Mouse (Mus musculus): ENCODE measurements around the gene Man1b1. TPM values are rescaled to one million over a fixed set of nuclear protein-coding genes. Genes with fewer than 3 reads are reported as not detected.

Man1b1 gene
- polyA plus RNA-seq, 1 experiment from 2014 or later: 68.4 TPM

- Histone ChIP-seq H3K36me3 (ENCODE audit: control insufficient read depth, insufficient read depth, low read length) (no peaks in the 10 kb centered on the region), H3K9ac (ENCODE audit: low read depth, low read length) (no peak overlapping the region), H3K4me1 (ENCODE audit: control insufficient read depth, insufficient read depth, low read length) (peaks cover 8% of the 10 kb centered on the region), H3K4me3 (ENCODE audit: low read depth, low read length) (peak overlapping the region; percentile 34), H3K27ac (ENCODE audit: low read depth, low read length) (no peak overlapping the region), H3K4me2 (peak overlapping the region; percentile 63), H3K27me3 (ENCODE audit: control insufficient read depth, insufficient read depth, low read length) (peaks cover 76% of the 10 kb centered on the region), H3K9me3 (replicated peaks; ENCODE audit: control insufficient read depth, low read length) (no peaks in the 10 kb centered on the region)
- no peak for ATAC-seq (replicated peaks; ENCODE audit: insufficient number of reproducible peaks, low FRiP score, low TSS enrichment)
- 7% methylated on average over 31 of the region's 31 CpGs for WGBS (ENCODE audit: insufficient replicate concordance)
Observed at GRCm38 (mm10) chr2:25318119-25318966, 13.8 kb upstream of the Man1b1 start.

GRCm38 (mm10) chr2:25318971-25319773 is 13.0 kb upstream of the Man1b1 start, which contains the start of gene Grin1:
Gene Grin1, minus strand, starts transcription at chr2:25319187.
- H3K9me3 ChIP-seq (replicated peaks; ENCODE audit: control insufficient read depth, low read length): no peaks in the 10 kb centered on the region
- ATAC-seq (replicated peaks; ENCODE audit: insufficient number of reproducible peaks, low FRiP score, low TSS enrichment): no peak
- peaks cover 8% of the 10 kb centered on the region for H3K4me1 ChIP-seq (ENCODE audit: control insufficient read depth, insufficient read depth, low read length)
- no peaks in the 10 kb centered on the region for H3K36me3 ChIP-seq (ENCODE audit: control insufficient read depth, insufficient read depth, low read length)
- peak within 1 kb of the TSS; percentile 34 for H3K4me3 ChIP-seq (ENCODE audit: low read depth, low read length)
- 10% methylated on average over 58 of the region's 58 CpGs for WGBS (ENCODE audit: insufficient replicate concordance)
- H3K27me3 ChIP-seq (ENCODE audit: control insufficient read depth, insufficient read depth, low read length): peaks cover 69% of the 10 kb centered on the region
- H3K4me2 ChIP-seq: peak within 1 kb of the TSS; percentile 63
- no peak within 1 kb of the TSS for H3K9ac ChIP-seq (ENCODE audit: low read depth, low read length)
- no peak within 1 kb of the TSS for H3K27ac ChIP-seq (ENCODE audit: low read depth, low read length)

- no peaks in the 10 kb centered on the region for H3K36me3 ChIP-seq (ENCODE audit: control insufficient read depth, insufficient read depth, low read length)
- H3K27ac ChIP-seq (ENCODE audit: low read depth, low read length): no peak overlapping the region
- H3K27me3 ChIP-seq (ENCODE audit: control insufficient read depth, insufficient read depth, low read length): peaks cover 62% of the 10 kb centered on the region
- 21% methylated on average over 2 of the region's 2 CpGs for WGBS (ENCODE audit: insufficient replicate concordance)
- no peak overlapping the region for H3K9ac ChIP-seq (ENCODE audit: low read depth, low read length)
- peaks cover 8% of the 10 kb centered on the region for H3K4me1 ChIP-seq (ENCODE audit: control insufficient read depth, insufficient read depth, low read length)
- no peaks in the 10 kb centered on the region for H3K9me3 ChIP-seq (replicated peaks; ENCODE audit: control insufficient read depth, low read length)
- no peak overlapping the region for H3K4me2 ChIP-seq
- no peak overlapping the region for H3K4me3 ChIP-seq (ENCODE audit: low read depth, low read length)
- no peak for ATAC-seq (replicated peaks; ENCODE audit: insufficient number of reproducible peaks, low FRiP score, low TSS enrichment)
Observed at GRCm38 (mm10) chr2:25320084-25320483, 12.1 kb upstream of the Man1b1 start.

DNA sequence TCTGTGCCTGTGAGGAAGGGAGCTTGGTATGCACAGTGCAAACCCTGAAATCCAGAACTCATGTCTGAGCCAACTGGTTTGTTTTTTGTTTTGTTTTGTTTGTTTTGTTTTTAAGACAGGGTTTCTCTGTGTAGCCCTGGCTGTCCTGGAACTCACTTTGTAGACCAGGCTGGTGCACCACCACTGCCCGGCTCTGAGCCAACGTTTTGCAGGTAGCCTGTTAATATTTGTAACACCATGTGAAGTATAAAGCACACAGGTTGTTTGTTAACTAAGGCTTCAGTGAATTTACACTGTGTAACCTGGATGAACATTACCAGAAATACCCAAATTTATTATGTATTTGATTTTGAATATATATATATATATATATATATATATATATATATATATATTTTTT is 6.1 kb upstream of the Man1b1 start:
- WGBS (ENCODE audit: insufficient replicate concordance): 67% methylated on average over 2 of the region's 2 CpGs
- H3K9ac ChIP-seq (ENCODE audit: low read depth, low read length): no peak overlapping the region
- no peaks in the 10 kb centered on the region for H3K36me3 ChIP-seq (ENCODE audit: control insufficient read depth, insufficient read depth, low read length)
- no peak overlapping the region for H3K4me2 ChIP-seq
- H3K4me3 ChIP-seq (ENCODE audit: low read depth, low read length): no peak overlapping the region
- H3K9me3 ChIP-seq (replicated peaks; ENCODE audit: control insufficient read depth, low read length): no peaks in the 10 kb centered on the region
- H3K27ac ChIP-seq (ENCODE audit: low read depth, low read length): no peak overlapping the region
- H3K4me1 ChIP-seq (ENCODE audit: control insufficient read depth, insufficient read depth, low read length): no peaks in the 10 kb centered on the region
- ATAC-seq (replicated peaks; ENCODE audit: insufficient number of reproducible peaks, low FRiP score, low TSS enrichment): no peak
- peaks cover 10% of the 10 kb centered on the region for H3K27me3 ChIP-seq (ENCODE audit: control insufficient read depth, insufficient read depth, low read length)

GRCm38 (mm10) chr2:25328440-25328839 is 3.7 kb upstream of the Man1b1 start:
- no peak overlapping the region for H3K4me2 ChIP-seq
- 0 out of 2 replicates have a peak, but pooled peaks cover 3% of the 10 kb centered on the region for H3K27me3 ChIP-seq (ENCODE audit: control insufficient read depth, insufficient read depth, low read length)
- H3K27ac ChIP-seq (ENCODE audit: low read depth, low read length): no peak overlapping the region
- H3K9ac ChIP-seq (ENCODE audit: low read depth, low read length): no peak overlapping the region
- WGBS (ENCODE audit: insufficient replicate concordance): 40% methylated on average over 7 of the region's 7 CpGs
- H3K9me3 ChIP-seq (replicated peaks; ENCODE audit: control insufficient read depth, low read length): no peaks in the 10 kb centered on the region
- H3K4me1 ChIP-seq (ENCODE audit: control insufficient read depth, insufficient read depth, low read length): peaks cover 4% of the 10 kb centered on the region
- no peak overlapping the region for H3K4me3 ChIP-seq (ENCODE audit: low read depth, low read length)
- H3K36me3 ChIP-seq (ENCODE audit: control insufficient read depth, insufficient read depth, low read length): no peaks in the 10 kb centered on the region
- no peak for ATAC-seq (replicated peaks; ENCODE audit: insufficient number of reproducible peaks, low FRiP score, low TSS enrichment)

DNA sequence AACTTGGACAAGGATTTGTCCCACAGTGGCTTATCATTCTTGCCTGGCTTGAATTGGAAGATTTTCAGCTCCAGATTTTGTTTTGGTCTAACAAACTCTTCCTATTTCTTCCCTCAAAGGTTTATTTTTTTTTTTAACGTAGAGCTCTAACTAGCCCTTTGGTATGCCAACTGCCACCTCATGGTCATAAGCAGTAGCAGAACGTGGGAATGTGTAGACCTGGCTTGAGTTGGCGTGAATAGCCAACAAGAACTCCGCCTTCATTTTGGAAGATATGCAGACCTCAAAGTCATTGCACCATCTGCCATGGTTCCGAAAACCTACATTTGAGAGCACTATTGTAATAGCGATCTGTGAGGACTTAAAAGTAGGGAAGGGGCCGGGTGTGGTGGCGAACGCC is 668 bp upstream of the Man1b1 start:
- Histone ChIP-seq H3K9me3 (replicated peaks; ENCODE audit: control insufficient read depth, low read length) (no peaks in the 10 kb centered on the region), H3K36me3 (ENCODE audit: control insufficient read depth, insufficient read depth, low read length) (peaks cover 16% of the 10 kb centered on the region), H3K27ac (ENCODE audit: low read depth, low read length) (no peak overlapping the region), H3K27me3 (ENCODE audit: control insufficient read depth, insufficient read depth, low read length) (no peaks in the 10 kb centered on the region), H3K4me2 (peak overlapping the region; percentile 97), H3K4me3 (ENCODE audit: low read depth, low read length) (peak overlapping the region; percentile 96), H3K4me1 (ENCODE audit: control insufficient read depth, insufficient read depth, low read length) (peaks cover 8% of the 10 kb centered on the region), H3K9ac (ENCODE audit: low read depth, low read length) (peak overlapping the region; percentile 97)
- no peak for ATAC-seq (replicated peaks; ENCODE audit: insufficient number of reproducible peaks, low FRiP score, low TSS enrichment)
- WGBS (ENCODE audit: insufficient replicate concordance): 52% methylated on average over 9 of the region's 9 CpGs

GRCm38 (mm10) chr2:25333569-25333968 is 1.4 kb downstream of the Man1b1 start:
- peaks cover 30% of the 10 kb centered on the region for H3K36me3 ChIP-seq (ENCODE audit: control insufficient read depth, insufficient read depth, low read length)
- H3K27me3 ChIP-seq (ENCODE audit: control insufficient read depth, insufficient read depth, low read length): no peaks in the 10 kb centered on the region
- no peak for ATAC-seq (replicated peaks; ENCODE audit: insufficient number of reproducible peaks, low FRiP score, low TSS enrichment)
- no peaks in the 10 kb centered on the region for H3K9me3 ChIP-seq (replicated peaks; ENCODE audit: control insufficient read depth, low read length)
- H3K4me2 ChIP-seq: peak overlapping the region; percentile 97
- peak overlapping the region; percentile 96 for H3K4me3 ChIP-seq (ENCODE audit: low read depth, low read length)
- peak overlapping the region; percentile 89 for H3K9ac ChIP-seq (ENCODE audit: low read depth, low read length)
- no peak overlapping the region for H3K27ac ChIP-seq (ENCODE audit: low read depth, low read length)
- 81% methylated on average over 2 of the region's 2 CpGs for WGBS (ENCODE audit: insufficient replicate concordance)
- H3K4me1 ChIP-seq (ENCODE audit: control insufficient read depth, insufficient read depth, low read length): peaks cover 8% of the 10 kb centered on the region

- no peaks in the 10 kb centered on the region for H3K27me3 ChIP-seq (ENCODE audit: control insufficient read depth, insufficient read depth, low read length)
- no peak for ATAC-seq (replicated peaks; ENCODE audit: insufficient number of reproducible peaks, low FRiP score, low TSS enrichment)
Observed at GRCm38 (mm10) chr2:25338303-25338702, 6.2 kb downstream of the Man1b1 start.

More at GRCm38 (mm10) chr2:25338303-25338702, 6.2 kb downstream of the Man1b1 start:
- Histone ChIP-seq H3K9me3 (replicated peaks; ENCODE audit: control insufficient read depth, low read length) (no peaks in the 10 kb centered on the region), H3K4me3 (ENCODE audit: low read depth, low read length) (no peak overlapping the region), H3K27ac (ENCODE audit: low read depth, low read length) (no peak overlapping the region), H3K36me3 (ENCODE audit: control insufficient read depth, insufficient read depth, low read length) (peaks cover 35% of the 10 kb centered on the region), H3K9ac (ENCODE audit: low read depth, low read length) (no peak overlapping the region), H3K4me2 (no peak overlapping the region), H3K4me1 (ENCODE audit: control insufficient read depth, insufficient read depth, low read length) (peaks cover 6% of the 10 kb centered on the region)
- 93% methylated on average over 6 of the region's 6 CpGs for WGBS (ENCODE audit: insufficient replicate concordance)

All from heart, embryonic 11.5 days (tissue).